Mouse (Mus musculus) limb, embryonic 10.5 days (tissue): ENCODE data around the gene Jam2. TPM values are rescaled to one million over a fixed set of nuclear protein-coding genes. Genes with fewer than 3 reads are reported as not detected.

ENCODE experiments used
- DNase-seq: peaks from one replicate; pipeline ENCODE4 v3.0.0-alpha.2; 2017; ENCODE audit warnings: low spot score
- H3K27ac ChIP-seq: fragments of 300-500 bp; sonication (generic); 2 replicates; pipeline ENCODE4 v1.5.1; 2016; ENCODE audit warnings: mild to moderate bottlenecking
- H3K27me3 ChIP-seq: fragments of 300-500 bp; sonication (generic); 2 replicates; pipeline ENCODE4 v1.6.1; 2016; ENCODE audit warnings: low read depth, mild to moderate bottlenecking; ENCODE audit not compliant: poor library complexity, severe bottlenecking
- H3K36me3 ChIP-seq: fragments of 300-500 bp; sonication (generic); 2 replicates; pipeline ENCODE4 v1.6.1; 2016; ENCODE audit warnings: mild to moderate bottlenecking, moderate library complexity
- H3K4me1 ChIP-seq: fragments of 300-500 bp; sonication (generic); 2 replicates; pipeline ENCODE4 v1.6.1; 2016
- H3K4me3 ChIP-seq: fragments of 300-500 bp; sonication (generic); 2 replicates; pipeline ENCODE4 v1.5.1; 2016; ENCODE audit warnings: mild to moderate bottlenecking, moderate library complexity
- H3K9me3 ChIP-seq: fragments of 300-500 bp; sonication (generic); replicated peaks from 2 replicates; pipeline ENCODE4 v1.6.1; 2016; ENCODE audit warnings: mild to moderate bottlenecking
- WGBS: fragments of 180-500 bp; shearing (Covaris S2); methylation state at CpG from one replicate; pipeline ENCODE4 v1.1.7; 2016; 5-methylcytosine and 5-hydroxymethylcytosine counted together
- polyA plus RNA-seq: library from polyadenylated mRNA; unstranded; fragments of >200 nt; fragmentation: Nextera tagmentation; extraction: Ambion mirVana; gene quantifications from 2 replicates; pipeline ENCODE4 v1.2.1, GENCODE M21; 2016

Gene Jam2
- polyA plus RNA-seq, 1 experiment from 2014 or later, result 1.4 TPM

GRCm38 (mm10) chr16:84772496-84773267 is 1.2 kb upstream of the Jam2 start:
- Histone ChIP-seq H3K9me3 (no peaks in the 10 kb centered on the region), H3K27me3 (peaks cover 45% of the 10 kb centered on the region), H3K27ac (no peak overlapping the region), H3K4me3 (no peak overlapping the region), H3K4me1 (peaks cover 17% of the 10 kb centered on the region), H3K36me3 (no peaks in the 10 kb centered on the region)
- WGBS, result 22% methylated on average over 8 of the region's 8 CpGs
- no peak for DNase-seq

- no peak for DNase-seq
- Histone ChIP-seq H3K9me3 (no peaks in the 10 kb centered on the region), H3K27me3 (peaks cover 45% of the 10 kb centered on the region), H3K4me3 (peak overlapping the region; percentile 77), H3K36me3 (no peaks in the 10 kb centered on the region), H3K4me1 (peaks cover 17% of the 10 kb centered on the region), H3K27ac (peak overlapping the region; percentile 72; the same call in 1 of the 2 replicates)
- 4% methylated on average over 15 of the region's 15 CpGs for whole genome bisulfite sequencing
Observed at GRCm38 (mm10) chr16:84773268-84773861, 558 bp upstream of the Jam2 start.

DNA sequence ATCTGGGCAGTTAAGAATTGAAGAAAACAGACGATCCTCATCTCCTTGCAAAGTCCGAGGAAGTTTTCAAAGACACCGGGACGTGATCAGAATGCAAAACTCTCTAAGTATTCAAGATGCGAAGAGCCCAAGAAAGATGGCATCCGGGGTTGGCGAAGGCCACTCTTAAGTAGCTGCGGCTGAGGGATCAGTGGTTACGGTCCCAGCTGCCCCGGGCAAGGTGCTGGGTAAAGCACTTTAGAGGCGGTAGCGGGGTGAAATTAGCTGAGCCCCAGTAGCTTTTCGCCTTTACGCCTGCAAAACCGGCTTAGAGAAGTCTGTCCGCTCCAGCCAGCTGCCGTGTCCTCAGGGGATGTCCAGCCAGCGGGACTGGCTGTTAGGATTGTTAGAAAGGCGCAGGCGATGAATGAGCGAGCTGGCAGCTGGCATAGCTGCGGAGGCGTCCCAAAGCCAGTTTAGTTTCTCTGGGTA is 873 bp downstream of the Jam2 start:
- H3K4me1 ChIP-seq, result peaks cover 17% of the 10 kb centered on the region
- H3K4me3 ChIP-seq, result peak overlapping the region; percentile 77
- H3K27me3 ChIP-seq, result peaks cover 45% of the 10 kb centered on the region
- no peaks in the 10 kb centered on the region for H3K36me3 ChIP-seq
- H3K27ac ChIP-seq, result peak overlapping the region; percentile 72; the same call in 1 of the 2 replicates
- H3K9me3 ChIP-seq, result no peaks in the 10 kb centered on the region
- DNase-seq, result peak; percentile 67
- WGBS, result 1% methylated on average over 23 of the region's 23 CpGs

GRCm38 (mm10) chr16:84775356-84775755 is 1.4 kb downstream of the Jam2 start:
- 38% methylated on average over 11 of the region's 11 CpGs for WGBS
- H3K9me3 ChIP-seq, result no peaks in the 10 kb centered on the region
- peaks cover 45% of the 10 kb centered on the region for H3K27me3 ChIP-seq
- H3K4me3 ChIP-seq, result peak overlapping the region; percentile 77
- no peak for DNase-seq
- peaks cover 17% of the 10 kb centered on the region for H3K4me1 ChIP-seq
- H3K36me3 ChIP-seq, result no peaks in the 10 kb centered on the region
- H3K27ac ChIP-seq, result no peak overlapping the region

- Histone ChIP-seq H3K36me3 (no peaks in the 10 kb centered on the region), H3K27ac (no peak overlapping the region), H3K9me3 (no peaks in the 10 kb centered on the region), H3K4me1 (peaks cover 19% of the 10 kb centered on the region), H3K4me3 (no peak overlapping the region), H3K27me3 (peaks cover 45% of the 10 kb centered on the region)
- 58% methylated on average over 7 of the region's 7 CpGs for WGBS
- DNase-seq, result no peak
Observed at GRCm38 (mm10) chr16:84776089-84776784, 2.3 kb downstream of the Jam2 start.

GRCm38 (mm10) chr16:84778431-84778830 is 4.5 kb downstream of the Jam2 start:
- no peaks in the 10 kb centered on the region for H3K9me3 ChIP-seq
- H3K36me3 ChIP-seq, result no peaks in the 10 kb centered on the region
- peaks cover 34% of the 10 kb centered on the region for H3K27me3 ChIP-seq
- no peak overlapping the region for H3K27ac ChIP-seq
- peaks cover 16% of the 10 kb centered on the region for H3K4me1 ChIP-seq
- H3K4me3 ChIP-seq, result no peak overlapping the region
- 84% methylated on average over 6 of the region's 6 CpGs for WGBS
- DNase-seq, result no peak

GRCm38 (mm10) chr16:84778861-84779630 is 5.1 kb downstream of the Jam2 start:
- 87% methylated on average over 6 of the region's 6 CpGs for WGBS
- no peak overlapping the region for H3K27ac ChIP-seq

DNA sequence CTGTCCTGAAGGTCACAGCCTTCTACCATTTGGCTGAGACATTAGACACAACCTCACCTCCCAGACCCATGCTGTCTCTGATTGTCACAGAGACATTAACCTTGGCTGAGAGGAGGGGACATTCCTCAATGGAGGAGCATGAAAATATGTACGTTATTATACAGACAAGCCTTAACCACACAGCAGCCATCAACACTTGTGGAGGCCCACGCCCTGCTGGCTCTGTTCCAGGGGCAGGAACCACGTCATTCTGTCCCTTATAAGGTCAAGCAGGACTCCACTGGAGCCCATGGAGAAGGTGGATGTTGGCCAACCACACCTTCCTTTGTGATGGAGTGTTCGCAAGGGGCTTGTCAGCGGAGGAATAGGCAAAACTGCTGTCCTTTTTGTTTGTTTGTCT is 5.8 kb downstream of the Jam2 start:
- H3K27me3 ChIP-seq, result peaks cover 21% of the 10 kb centered on the region
- no peak overlapping the region for H3K4me3 ChIP-seq
- 85% methylated on average over 5 of the region's 5 CpGs for WGBS
- H3K27ac ChIP-seq, result no peak overlapping the region
- DNase-seq, result no peak
- no peaks in the 10 kb centered on the region for H3K9me3 ChIP-seq
- H3K4me1 ChIP-seq, result peaks cover 6% of the 10 kb centered on the region; the same call in 1 of the 2 replicates
- H3K36me3 ChIP-seq, result no peaks in the 10 kb centered on the region

More at GRCm38 (mm10) chr16:84778861-84779630, 5.1 kb downstream of the Jam2 start:
- H3K9me3 ChIP-seq, result no peaks in the 10 kb centered on the region
- DNase-seq, result no peak
- peaks cover 11% of the 10 kb centered on the region for H3K4me1 ChIP-seq
- H3K36me3 ChIP-seq, result no peaks in the 10 kb centered on the region
- no peak overlapping the region for H3K4me3 ChIP-seq
- H3K27me3 ChIP-seq, result peaks cover 28% of the 10 kb centered on the region

- WGBS, result 61% methylated on average over 2 of the region's 2 CpGs
- Histone ChIP-seq H3K36me3 (no peaks in the 10 kb centered on the region), H3K4me1 (peaks cover 6% of the 10 kb centered on the region; the same call in 1 of the 2 replicates), H3K4me3 (no peak overlapping the region), H3K27me3 (no peaks in the 10 kb centered on the region), H3K9me3 (no peaks in the 10 kb centered on the region), H3K27ac (no peak overlapping the region)
- no peak for DNase-seq
Observed at GRCm38 (mm10) chr16:84783279-84783678, 9.4 kb downstream of the Jam2 start.

GRCm38 (mm10) chr16:84784966-84785365 is 11.0 kb downstream of the Jam2 start:
- no peaks in the 10 kb centered on the region for H3K9me3 ChIP-seq
- no peaks in the 10 kb centered on the region for H3K36me3 ChIP-seq
- H3K27me3 ChIP-seq, result no peaks in the 10 kb centered on the region
- no peak overlapping the region for H3K4me3 ChIP-seq
- 29% methylated on average over 7 of the region's 7 CpGs for WGBS
- DNase-seq, result no peak
- H3K4me1 ChIP-seq, result peaks cover 6% of the 10 kb centered on the region; the same call in 1 of the 2 replicates
- no peak overlapping the region for H3K27ac ChIP-seq

DNA sequence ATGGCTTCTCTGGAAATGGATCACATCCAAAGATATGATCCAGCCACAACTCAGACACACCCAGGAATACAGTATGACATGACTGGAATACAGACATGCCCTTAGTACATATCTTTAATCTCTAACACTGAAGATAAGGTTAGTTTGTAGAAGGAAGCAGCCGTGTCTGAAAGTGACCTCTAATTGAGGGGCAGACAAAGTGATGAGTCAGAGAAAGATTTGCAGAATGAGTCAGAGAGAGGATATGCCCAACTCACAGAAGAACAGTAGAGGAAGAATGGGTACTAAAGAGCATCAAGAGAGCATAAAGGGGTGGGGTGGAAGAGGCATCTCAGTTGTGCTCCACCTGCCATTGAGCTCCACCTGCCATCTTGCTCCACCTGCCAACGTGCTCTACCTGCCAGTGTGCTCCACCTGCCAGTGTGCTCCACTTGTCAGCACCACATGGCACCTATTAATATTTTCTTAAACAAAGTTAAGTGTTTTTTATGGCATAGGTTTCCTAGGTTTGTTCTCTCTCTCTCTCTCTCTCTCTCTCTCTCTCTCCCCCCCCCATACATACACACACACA is 16.8 kb downstream of the Jam2 start:
- H3K4me3 ChIP-seq, result no peak overlapping the region
- H3K4me1 ChIP-seq, result no peaks in the 10 kb centered on the region
- H3K36me3 ChIP-seq, result no peaks in the 10 kb centered on the region
- no peaks in the 10 kb centered on the region for H3K9me3 ChIP-seq
- no peak for DNase-seq
- no peaks in the 10 kb centered on the region for H3K27me3 ChIP-seq
- WGBS, result 92% methylated on average over 2 of the region's 2 CpGs
- no peak overlapping the region for H3K27ac ChIP-seq

GRCm38 (mm10) chr16:84793401-84793800 is 19.5 kb downstream of the Jam2 start:
- Histone ChIP-seq H3K4me3 (no peak overlapping the region), H3K4me1 (no peaks in the 10 kb centered on the region), H3K9me3 (no peaks in the 10 kb centered on the region), H3K36me3 (no peaks in the 10 kb centered on the region), H3K27ac (no peak overlapping the region), H3K27me3 (no peaks in the 10 kb centered on the region)
- DNase-seq, result no peak
- 88% methylated on average over 14 of the region's 14 CpGs for WGBS
